8 mouse cellular contexts compared by ENCODE assay signal in genomic region chr17:71002081-71002743, GRCm38 (mm10). TPM values are rescaled to one million over a fixed set of nuclear protein-coding genes. Genes with fewer than 3 reads are reported as not detected.
A peak's percentile ranks its signal among the peaks of the same experiment; 100 is the strongest.
DNase-seq lines count a peak whose midpoint lies in the region; ATAC-seq lines count a peak whose summit lies in the region.

Gene Myom1, plus strand, starts transcription at chr17:71002633.

- DNase-seq in adipocyte (ENCODE audit: low spot score), result peak; percentile 99
- DNase-seq in embryo, embryonic 10 days (ENCODE audit: low spot score), result peak; percentile 95
- DNase-seq in gastrocnemius, postnatal 10 days, result peak; percentile 100
- peak; percentile 98 for DNase-seq in induced T-regulatory cell, adult 2 months (ENCODE audit: low read depth)
- peak; percentile 94 to 97 for DNase-seq in left cerebral cortex, adult 9 months (ENCODE audit: low spot score in 2 of 2)
- peak; percentile 96 for DNase-seq in right cerebral cortex, postnatal 14 days
- DNase-seq in urinary bladder, postnatal 36 days (ENCODE audit: low spot score in 2 of 2), result peak; percentile 98 to 99

- ATAC-seq in megakaryocyte progenitor cell, adult 5-6 weeks (replicated peaks; ENCODE audit: poor library complexity), result peak; percentile 66

RNA-seq across cellular contexts. Expression of gene Myom1, which starts in this region (rescaled TPM):
- total RNA-seq in gastrocnemius, postnatal 10 days (2021), result 1,000 to 10,000 TPM; 1,013 to 1,104 TPM
- 0.20 and 0.30 TPM in 2 replicates for total RNA-seq in megakaryocyte progenitor cell, adult 5-6 weeks (2015)
- 0.33 and 0.34 TPM in 2 replicates for total RNA-seq in megakaryocyte progenitor cell, adult 5-6 weeks (2017)

Comparison
In these comparisons a context has a peak if more than half of its experiments do, and no peak if none do; other contexts are left out.
1. Peak in every context shown above with its lines: DNase-seq and ATAC-seq.
2. RNA of gene Myom1 (total RNA-seq): 1,013 to 1,104 TPM in gastrocnemius, postnatal 10 days; 0.20 to 0.34 TPM in megakaryocyte progenitor cell, adult 5-6 weeks; every median in the first group is over 100 times any median in the second.
3. Peak in ATAC-seq in megakaryocyte progenitor cell, adult 5-6 weeks; RNA of the gene not detected or under 1 TPM.